Mouse (Mus musculus): Measurements from ENCODE around the gene Syne3. TPM values are rescaled to one million over a fixed set of nuclear protein-coding genes. Genes with fewer than 3 reads are reported as not detected.

Gene Syne3
- total and polyA plus RNA-seq, 3 experiments, result 4.9 to 10.7 TPM; not detected in 1

DNA sequence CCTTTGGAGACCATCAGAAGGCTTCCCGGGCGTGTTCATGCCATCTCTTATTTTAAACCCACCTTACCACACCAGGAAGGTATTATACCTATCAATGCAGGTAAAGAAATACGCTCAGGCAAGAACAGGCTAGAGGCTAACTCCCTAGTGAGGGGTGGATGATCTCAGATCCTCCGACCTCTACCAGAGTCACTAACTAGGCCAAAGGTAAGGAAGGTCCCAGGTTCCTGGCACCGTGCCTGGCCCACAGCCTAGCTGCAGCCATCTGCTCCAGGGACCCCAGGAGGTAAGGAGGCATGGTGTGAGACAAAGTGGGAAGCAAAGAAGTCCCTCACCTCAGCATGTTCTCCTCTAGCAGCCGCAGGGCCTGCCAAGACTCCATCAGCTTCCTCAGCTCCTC lies 63.4 kb downstream of the Syne3 start:
- H3K36me3 ChIP-seq (ENCODE audit: control insufficient read depth in 1 of 2, insufficient read depth in 2 of 2, low read length in 2 of 2), result no peaks in the 10 kb centered on the region
- no peaks in the 10 kb centered on the region for H3K79me2 ChIP-seq (ENCODE audit: control insufficient read depth, insufficient read depth, low read length, poor library complexity)
- H3K9ac ChIP-seq (ENCODE audit: control insufficient read depth, low read depth, low read length, poor library complexity, severe bottlenecking), result no peak overlapping the region
- no peaks in the 10 kb centered on the region for H3K27me3 ChIP-seq (ENCODE audit: control insufficient read depth in 1 of 2, insufficient read depth in 2 of 2, low read length in 2 of 2)
- no peak overlapping the region for H3K27ac ChIP-seq (ENCODE audit: control insufficient read depth, low read depth, low read length)
- no peaks in the 10 kb centered on the region for H3K9me3 ChIP-seq (replicated peaks; ENCODE audit: insufficient read depth, low read length)
- no peaks in the 10 kb centered on the region for H3K4me1 ChIP-seq (ENCODE audit: control insufficient read depth in 1 of 2, insufficient read depth in 2 of 2, low read length in 2 of 2)
- DNase-seq (ENCODE audit: low read depth, low spot score), result no peak
- no peak for TF ChIP-seq RCOR1 (IDR thresholded peaks at IDR 0.05; ENCODE audit: low read depth, low read length)
- TF ChIP-seq BHLHE40 (IDR thresholded peaks at IDR 0.05; ENCODE audit: borderline replicate concordance, low read depth, low read length), result no peak
- H3K4me3 ChIP-seq (ENCODE audit: control insufficient read depth in 1 of 2, insufficient read depth in 1 of 2, low read depth in 2 of 2, low read length in 2 of 2), result no peak overlapping the region

DNA sequence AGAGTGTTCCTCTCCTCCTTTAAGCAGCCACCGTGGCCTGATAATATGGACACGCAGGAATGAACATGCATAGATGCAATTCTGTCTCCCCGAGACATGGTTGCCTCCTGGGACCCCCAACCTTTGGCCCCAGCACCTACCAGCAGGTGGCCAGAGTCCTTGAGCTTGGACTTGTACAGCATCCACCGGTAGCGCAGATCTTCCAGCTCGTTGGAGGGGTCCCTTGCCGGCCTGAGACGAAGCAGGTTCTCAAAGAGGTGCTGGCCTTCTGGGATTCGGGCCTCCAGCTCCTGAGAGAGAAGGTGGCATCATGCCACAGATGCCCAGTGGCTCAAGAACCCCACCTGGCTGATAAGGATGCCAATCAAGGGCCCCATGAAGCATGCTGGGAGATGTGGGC lies 69.1 kb downstream of the Syne3 start:
- H3K4me3 ChIP-seq (ENCODE audit: control insufficient read depth in 1 of 2, insufficient read depth in 1 of 2, low read depth in 2 of 2, low read length in 2 of 2), result no peak overlapping the region
- H3K9me3 ChIP-seq (replicated peaks; ENCODE audit: insufficient read depth, low read length), result no peaks in the 10 kb centered on the region
- no peak overlapping the region for H3K27ac ChIP-seq (ENCODE audit: control insufficient read depth, low read depth, low read length)
- no peak overlapping the region for H3K9ac ChIP-seq (ENCODE audit: control insufficient read depth, low read depth, low read length, poor library complexity, severe bottlenecking)
- H3K27me3 ChIP-seq (ENCODE audit: control insufficient read depth in 1 of 2, insufficient read depth in 2 of 2, low read length in 2 of 2), result no peaks in the 10 kb centered on the region
- H3K4me1 ChIP-seq (ENCODE audit: control insufficient read depth in 1 of 2, insufficient read depth in 2 of 2, low read length in 2 of 2), result no peaks in the 10 kb centered on the region
- no peaks in the 10 kb centered on the region for H3K36me3 ChIP-seq (ENCODE audit: control insufficient read depth in 1 of 2, insufficient read depth in 2 of 2, low read length in 2 of 2)
- H3K79me2 ChIP-seq (ENCODE audit: control insufficient read depth, insufficient read depth, low read length, poor library complexity), result no peaks in the 10 kb centered on the region
- no peak for DNase-seq (ENCODE audit: low read depth, low spot score)
- TF ChIP-seq MEF2A (IDR thresholded peaks at IDR 0.05; ENCODE audit: extremely low read depth, insufficient replicate concordance, low read depth, low read length, poor library complexity, severe bottlenecking), result no peak
- no peak for TF ChIP-seq USF1 (IDR thresholded peaks at IDR 0.05; ENCODE audit: low read depth, low read length)
- no peak for TF ChIP-seq SIN3A (IDR thresholded peaks at IDR 0.05; ENCODE audit: low read length)
- no peak for TF ChIP-seq MAZ (IDR thresholded peaks at IDR 0.05; ENCODE audit: low read depth, low read length)
- no peak for TF ChIP-seq ETS1 (IDR thresholded peaks at IDR 0.05; ENCODE audit: low read depth, low read length)
- no peak for TF ChIP-seq CTCF (IDR thresholded peaks at IDR 0.05 in 2 of 3, conservative IDR thresholded peaks at IDR 0.05 in 1 of 3; ENCODE audit: control insufficient read depth in 1 of 3, insufficient read depth in 1 of 3, low read depth in 2 of 3, low read length in 3 of 3, poor library complexity in 1 of 3, severe bottlenecking in 1 of 3)
- TF ChIP-seq MYB (IDR thresholded peaks at IDR 0.05; ENCODE audit: low read depth, low read length), result no peak
- no peak for TF ChIP-seq SMC3 (IDR thresholded peaks at IDR 0.05; ENCODE audit: low read depth, low read length)
- TF ChIP-seq GABPA (IDR thresholded peaks at IDR 0.05; ENCODE audit: low read depth, low read length), result no peak
- no peak for TF ChIP-seq E2F4 (IDR thresholded peaks at IDR 0.05; ENCODE audit: borderline replicate concordance, low read depth, low read length)

DNA sequence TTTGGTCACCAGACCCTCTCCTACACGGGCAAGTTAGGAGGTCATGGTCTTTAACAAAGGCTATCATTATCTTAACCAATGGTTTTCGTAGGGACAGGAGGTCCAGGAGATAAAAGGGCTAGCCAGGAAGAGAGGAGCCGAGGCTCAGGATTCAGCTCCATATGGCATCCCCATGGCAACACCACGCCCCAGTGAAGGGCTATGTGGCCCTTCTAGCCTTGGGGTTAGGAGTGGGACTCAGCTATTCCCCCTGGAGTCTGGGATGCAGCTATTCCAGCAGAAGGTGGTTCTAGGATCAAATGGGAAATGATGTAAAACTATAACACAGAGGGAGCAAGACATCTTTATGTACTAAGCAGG lies 69.6 kb downstream of the Syne3 start:
- no peak overlapping the region for H3K4me3 ChIP-seq (ENCODE audit: control insufficient read depth in 1 of 2, insufficient read depth in 1 of 2, low read depth in 2 of 2, low read length in 2 of 2)
- TF ChIP-seq MAX (IDR thresholded peaks at IDR 0.05; ENCODE audit: low read length) (no peak), UBTF (IDR thresholded peaks at IDR 0.05; ENCODE audit: borderline replicate concordance, insufficient read depth, low read depth, low read length) (no peak), NELFE (IDR thresholded peaks at IDR 0.05; ENCODE audit: low read depth, low read length) (no peak), POLR2AphosphoS2 (IDR thresholded peaks at IDR 0.05; ENCODE audit: low read length) (no peak)
- H3K4me1 ChIP-seq (ENCODE audit: control insufficient read depth in 1 of 2, insufficient read depth in 2 of 2, low read length in 2 of 2), result no peaks in the 10 kb centered on the region

More for the DNA sequence above, 69.6 kb downstream of the Syne3 start:
- Histone ChIP-seq H3K79me2 (ENCODE audit: control insufficient read depth, insufficient read depth, low read length, poor library complexity) (no peaks in the 10 kb centered on the region), H3K27me3 (ENCODE audit: control insufficient read depth in 1 of 2, insufficient read depth in 2 of 2, low read length in 2 of 2) (no peaks in the 10 kb centered on the region), H3K9me3 (replicated peaks; ENCODE audit: insufficient read depth, low read length) (no peaks in the 10 kb centered on the region), H3K36me3 (ENCODE audit: control insufficient read depth in 1 of 2, insufficient read depth in 2 of 2, low read length in 2 of 2) (no peaks in the 10 kb centered on the region), H3K27ac (ENCODE audit: control insufficient read depth, low read depth, low read length) (no peak overlapping the region), H3K9ac (ENCODE audit: control insufficient read depth, low read depth, low read length, poor library complexity, severe bottlenecking) (no peak overlapping the region)
- DNase-seq (ENCODE audit: low read depth, low spot score), result no peak
